Mouse (Mus musculus) lung, adult 2 months (tissue): ENCODE measurements around the gene Psrc1.

ENCODE experiments used
- CTCF ChIP-seq: fragments of 200-500 bp; IDR thresholded peaks from 2 replicates; pipeline ENCODE4 v1.5.1; 2011; ENCODE audit warnings: mild to moderate bottlenecking, low read length, control low read depth; ENCODE audit not compliant: insufficient read depth
- POLR2A ChIP-seq: fragments of 200-500 bp; IDR thresholded peaks from 2 replicates; pipeline ENCODE4 v1.6.1; 2011; ENCODE audit warnings: low read depth, mild to moderate bottlenecking, control low read depth, low read length, borderline replicate concordance; ENCODE audit errors: extremely low read depth

- TF ChIP-seq POLR2A (no peak), CTCF (no peak)
Measured at GRCm38 (mm10) chr3:108408517-108409008, 24.9 kb downstream of the Psrc1 start.
